Mouse (Mus musculus) liver, embryonic 15.5 days (tissue): ENCODE data around the gene Letmd1. TPM values are rescaled to one million over a fixed set of nuclear protein-coding genes. Genes with fewer than 3 reads are reported as not detected.
A peak's percentile ranks its signal among the peaks of the same experiment; 100 is the strongest.
"Not testable (repeated sequence)": the region's sequence is repeated elsewhere in the genome, so short reads cannot be mapped to it uniquely, and the experiment has no call there.

Experiments
- ATAC-seq: fragments of 200-750 bp; cut with Nextera tagmentation; 2 replicates; pipeline ENCODE4 v1.8.0; 2017; ENCODE audit warnings: moderate number of reproducible peaks, mild to moderate bottlenecking, moderate library complexity; ENCODE audit not compliant: insufficient read depth
- H3K27ac ChIP-seq: fragments of 300-500 bp; sonication (generic); replicated peaks from 2 replicates; pipeline ENCODE4 v1.5.1; 2015; ENCODE audit warnings: mild to moderate bottlenecking, inconsistent platforms
- H3K27me3 ChIP-seq: fragments of 300-500 bp; sonication (generic); 2 replicates; pipeline ENCODE4 v1.6.1; 2015; ENCODE audit warnings: mild to moderate bottlenecking, inconsistent platforms
- H3K36me3 ChIP-seq: fragments of 300-500 bp; sonication (generic); replicated peaks from 2 replicates; pipeline ENCODE4 v1.6.1; 2015; ENCODE audit warnings: moderate library complexity, mild to moderate bottlenecking, inconsistent platforms
- H3K4me1 ChIP-seq: fragments of 300-500 bp; sonication (generic); replicated peaks from 2 replicates; pipeline ENCODE4 v1.6.1; 2015; ENCODE audit warnings: inconsistent platforms
- H3K4me2 ChIP-seq: fragments of 300-500 bp; sonication (generic); 2 replicates; pipeline ENCODE4 v1.6.1; 2015; ENCODE audit warnings: moderate library complexity, mild to moderate bottlenecking, inconsistent platforms
- H3K4me3 ChIP-seq: fragments of 300-500 bp; sonication (generic); replicated peaks from 2 replicates; pipeline ENCODE4 v1.5.1; 2015; ENCODE audit warnings: mild to moderate bottlenecking, inconsistent platforms
- H3K9ac ChIP-seq: fragments of 300-500 bp; sonication (generic); 2 replicates; pipeline ENCODE4 v1.6.1; 2015; ENCODE audit warnings: moderate library complexity, mild to moderate bottlenecking, inconsistent platforms
- H3K9me3 ChIP-seq: fragments of 300-500 bp; sonication (generic); replicated peaks from 2 replicates; pipeline ENCODE4 v1.6.1; 2016; ENCODE audit warnings: inconsistent platforms
- WGBS: fragments of 180-500 bp; shearing (Covaris S2); methylation state at CpG from one replicate; pipeline ENCODE4 v1.1.7; 2015; ENCODE audit warnings: mixed read lengths; ENCODE audit not compliant: insufficient replicate concordance; 5-methylcytosine and 5-hydroxymethylcytosine counted together
- polyA plus RNA-seq: library from polyadenylated mRNA; unstranded; fragments of >200 nt; fragmentation: Nextera tagmentation; extraction: Ambion mirVana; gene quantifications from 2 replicates; pipeline ENCODE4 v1.2.1, GENCODE M21; 2015

The Letmd1 gene
- polyA plus RNA-seq, 1 experiment from 2014 or later, result 11.9 TPM

DNA sequence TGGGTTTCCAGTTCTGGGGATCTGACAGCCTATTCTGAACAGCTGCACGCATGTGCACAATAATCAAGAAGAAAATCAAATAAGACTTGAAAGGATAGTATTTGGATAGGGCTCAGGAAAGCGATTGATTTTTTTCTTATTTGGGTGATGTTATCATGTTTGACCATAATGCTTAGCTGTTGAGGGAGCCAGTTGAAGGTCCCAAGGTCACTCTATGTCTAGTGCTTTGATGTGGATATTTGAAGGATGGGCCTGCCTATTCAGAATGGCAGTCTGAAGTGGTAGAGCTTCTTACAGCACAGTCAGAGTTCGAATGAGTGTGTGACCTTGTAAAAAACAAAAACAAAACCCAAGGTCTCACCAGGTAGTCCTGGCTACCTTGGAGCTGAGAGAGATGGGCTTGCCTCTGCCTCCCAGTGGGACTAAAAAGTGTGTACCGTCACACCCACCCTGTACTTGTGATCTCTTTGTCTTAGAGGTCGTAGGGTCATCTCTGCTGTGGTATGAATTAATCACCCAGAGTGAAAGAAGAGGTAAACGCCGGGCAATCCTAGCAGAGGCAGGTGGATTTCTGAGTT lies 5.2 kb downstream of the Letmd1 start:
- H3K4me1 ChIP-seq, result peaks cover 27% of the 10 kb centered on the region
- H3K4me3 ChIP-seq, result no peak overlapping the region
- H3K9me3 ChIP-seq, result no peaks in the 10 kb centered on the region
- ATAC-seq, result no peak
- H3K9ac ChIP-seq, result no peak overlapping the region
- no peak overlapping the region for H3K27ac ChIP-seq
- WGBS, result 72% methylated on average over 7 of the region's 7 CpGs
- H3K36me3 ChIP-seq, result peaks cover 52% of the 10 kb centered on the region
- no peak overlapping the region for H3K4me2 ChIP-seq
- no peaks in the 10 kb centered on the region for H3K27me3 ChIP-seq

DNA sequence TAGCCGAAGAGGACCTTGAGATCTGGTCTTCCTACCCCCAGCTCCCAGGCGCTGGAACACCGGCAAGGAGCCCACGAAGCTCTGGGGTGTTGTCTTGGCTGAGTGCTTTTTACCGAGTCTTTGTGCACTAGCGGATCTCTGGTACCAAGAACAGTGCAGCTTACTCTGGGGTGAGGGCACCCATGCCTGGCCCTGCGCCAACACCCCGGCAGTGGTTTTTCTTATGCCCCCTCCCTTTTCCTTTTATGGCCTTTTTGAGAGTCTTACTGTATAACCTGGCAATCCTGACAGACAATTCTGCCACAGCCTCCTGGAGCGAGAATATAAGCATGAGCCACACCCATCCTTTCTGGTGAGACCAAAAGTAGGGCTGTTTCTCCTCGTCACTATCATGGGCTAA lies 9.5 kb downstream of the Letmd1 start:
- Histone ChIP-seq H3K9ac (no peak overlapping the region), H3K27me3 (no peaks in the 10 kb centered on the region), H3K9me3 (no peaks in the 10 kb centered on the region), H3K4me2 (no peak overlapping the region), H3K36me3 (peaks cover 55% of the 10 kb centered on the region), H3K4me1 (0 out of 2 replicates have a peak, but pooled peaks cover 13% of the 10 kb centered on the region), H3K4me3 (no peak overlapping the region), H3K27ac (no peak overlapping the region)
- 78% methylated on average over 10 of the region's 10 CpGs for WGBS
- no peak for ATAC-seq

DNA sequence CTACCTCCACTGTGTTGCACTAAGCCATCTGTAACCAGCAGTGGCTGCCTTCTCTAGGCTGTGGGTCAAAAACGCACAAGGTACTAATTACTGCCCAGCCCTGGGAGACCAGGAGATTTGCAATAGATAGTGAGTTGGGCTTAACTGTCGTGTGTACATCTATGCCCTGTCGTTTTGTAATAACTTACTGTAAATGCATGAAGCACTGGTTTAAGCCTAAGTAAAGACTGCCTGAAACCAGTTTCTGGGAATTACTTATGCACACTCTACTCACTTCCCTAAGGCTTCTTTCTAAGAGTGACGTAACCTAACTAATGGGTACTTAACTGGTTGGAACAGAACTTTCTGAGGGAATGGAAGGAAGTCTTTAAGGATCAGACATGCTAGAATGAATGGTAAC lies 10.1 kb downstream of the Letmd1 start:
- Histone ChIP-seq H3K4me3 (no peak overlapping the region), H3K4me2 (no peak overlapping the region), H3K27me3 (no peaks in the 10 kb centered on the region), H3K36me3 (peaks cover 55% of the 10 kb centered on the region), H3K4me1 (0 out of 2 replicates have a peak, but pooled peaks cover 13% of the 10 kb centered on the region), H3K9ac (no peak overlapping the region), H3K9me3 (no peaks in the 10 kb centered on the region), H3K27ac (no peak overlapping the region)
- 67% methylated on average over 4 of the region's 4 CpGs for WGBS
- ATAC-seq, result no peak

DNA sequence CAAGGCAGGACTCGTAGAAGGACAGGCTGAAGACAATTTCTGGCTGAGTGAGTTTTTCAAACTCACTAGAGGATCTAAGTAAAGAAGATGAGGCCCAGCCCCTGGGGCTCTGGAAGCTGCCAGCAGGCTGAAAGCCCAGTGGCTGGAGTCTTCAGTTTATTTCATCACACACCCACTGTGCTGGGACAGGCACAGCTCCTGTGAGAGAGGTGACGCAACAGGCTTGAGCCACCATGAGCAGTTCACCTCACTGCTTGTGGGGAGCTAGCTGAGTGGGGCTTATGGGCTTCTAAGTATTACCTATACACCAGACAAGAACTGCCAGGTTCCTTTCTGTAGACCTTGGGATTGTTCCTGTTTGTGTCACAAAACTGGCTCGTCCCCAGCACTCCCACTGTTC lies 16.8 kb downstream of the Letmd1 start:
- no peaks in the 10 kb centered on the region for H3K9me3 ChIP-seq
- ATAC-seq, result 0 out of 2 replicates have a peak, but pooled peaks have one; percentile 38
- H3K27me3 ChIP-seq, result no peaks in the 10 kb centered on the region
- no peak overlapping the region for H3K4me3 ChIP-seq
- H3K4me1 ChIP-seq, result peaks cover 8% of the 10 kb centered on the region; the same call in 1 of the 2 replicates
- H3K36me3 ChIP-seq, result peaks cover 9% of the 10 kb centered on the region; the same call in 1 of the 2 replicates
- H3K9ac ChIP-seq, result no peak overlapping the region
- WGBS, result 65% methylated on average over 3 of the region's 3 CpGs
- no peak overlapping the region for H3K27ac ChIP-seq
- no peak overlapping the region for H3K4me2 ChIP-seq

DNA sequence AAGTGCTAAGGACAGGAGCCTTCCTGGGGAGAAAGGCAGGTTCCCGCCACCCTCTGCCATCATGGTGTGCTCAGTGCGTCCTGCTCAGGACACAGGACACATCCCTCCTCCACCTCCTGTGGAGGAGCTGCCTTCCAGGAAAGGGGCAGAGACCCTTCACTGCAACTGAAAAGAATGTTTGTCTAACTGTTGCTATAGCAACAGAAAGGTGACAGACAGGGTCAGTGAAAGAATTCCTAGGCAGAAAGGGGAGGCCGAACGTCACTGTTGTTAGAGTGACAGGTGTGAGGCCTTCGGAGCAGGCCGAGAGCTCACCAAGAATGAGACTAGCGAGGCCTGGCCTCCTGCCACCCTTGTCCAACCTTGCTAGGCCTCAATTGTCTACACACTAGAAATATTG lies 17.6 kb downstream of the Letmd1 start:
- Histone ChIP-seq H3K4me2 (no peak overlapping the region), H3K27me3 (no peaks in the 10 kb centered on the region), H3K9me3 (no peaks in the 10 kb centered on the region), H3K36me3 (0 out of 2 replicates have a peak, but pooled peaks cover 4% of the 10 kb centered on the region), H3K9ac (no peak overlapping the region), H3K4me3 (no peak overlapping the region), H3K4me1 (peaks cover 8% of the 10 kb centered on the region; the same call in 1 of the 2 replicates), H3K27ac (no peak overlapping the region)
- ATAC-seq, result no peak
- WGBS, result 65% methylated on average over 7 of the region's 7 CpGs

DNA sequence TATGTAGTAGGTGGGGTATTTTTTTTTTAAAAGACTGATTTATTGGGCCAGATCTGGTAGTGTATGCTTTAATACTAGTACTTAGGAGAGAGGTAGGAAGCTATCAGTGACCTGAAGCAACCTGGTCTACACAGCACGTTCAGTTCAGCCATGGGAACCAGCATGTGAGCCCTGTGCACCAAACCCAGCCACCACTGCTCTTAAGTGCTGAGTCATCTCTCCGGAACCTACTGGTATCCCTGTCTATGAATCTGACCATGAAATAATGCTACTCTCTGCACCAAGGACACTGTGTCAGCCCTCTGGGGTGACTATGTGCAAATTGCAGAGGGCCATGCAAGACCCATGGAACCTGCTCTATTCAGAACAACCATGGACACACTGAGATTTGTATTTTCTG lies 18.2 kb downstream of the Letmd1 start:
- no peak for ATAC-seq
- H3K27me3 ChIP-seq, result 0 out of 2 replicates have a peak, but pooled peaks cover 2% of the 10 kb centered on the region
- no peaks in the 10 kb centered on the region for H3K9me3 ChIP-seq
- H3K36me3 ChIP-seq, result 0 out of 2 replicates have a peak, but pooled peaks cover 2% of the 10 kb centered on the region
- H3K9ac ChIP-seq, result no peak overlapping the region
- WGBS, result 62% methylated on average over 2 of the region's 2 CpGs
- H3K4me2 ChIP-seq, result no peak overlapping the region
- peaks cover 8% of the 10 kb centered on the region; the same call in 1 of the 2 replicates for H3K4me1 ChIP-seq
- H3K4me3 ChIP-seq, result no peak overlapping the region
- no peak overlapping the region for H3K27ac ChIP-seq

DNA sequence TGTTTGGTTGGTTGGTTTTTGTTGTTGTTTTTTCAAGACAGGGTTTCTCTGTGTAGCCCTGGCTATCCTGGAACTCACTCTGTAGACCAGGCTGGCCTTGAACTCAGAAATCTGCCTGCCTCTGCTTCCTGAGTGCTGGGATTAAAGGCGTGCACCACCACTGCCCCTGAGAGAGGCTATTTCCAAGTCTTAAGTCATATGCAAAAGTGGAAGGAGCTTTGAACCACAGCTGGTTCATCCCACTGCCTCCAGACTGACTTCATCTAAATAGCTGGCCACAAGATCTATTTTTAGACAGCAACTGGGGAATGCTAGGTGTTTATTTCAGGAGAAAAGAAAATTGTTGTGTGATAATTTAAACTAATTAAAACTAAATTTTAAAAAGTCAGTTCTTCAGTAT lies 19.5 kb downstream of the Letmd1 start:
- not testable (repeated sequence) for H3K4me3 ChIP-seq, H3K9me3 ChIP-seq, H3K36me3 ChIP-seq, H3K4me2 ChIP-seq, H3K27ac ChIP-seq, H3K4me1 ChIP-seq, H3K9ac ChIP-seq, ATAC-seq
- H3K27me3 ChIP-seq, result peaks cover 12% of the 10 kb centered on the region
- WGBS, result 74% methylated on average over 1 of the region's 1 CpGs

DNA sequence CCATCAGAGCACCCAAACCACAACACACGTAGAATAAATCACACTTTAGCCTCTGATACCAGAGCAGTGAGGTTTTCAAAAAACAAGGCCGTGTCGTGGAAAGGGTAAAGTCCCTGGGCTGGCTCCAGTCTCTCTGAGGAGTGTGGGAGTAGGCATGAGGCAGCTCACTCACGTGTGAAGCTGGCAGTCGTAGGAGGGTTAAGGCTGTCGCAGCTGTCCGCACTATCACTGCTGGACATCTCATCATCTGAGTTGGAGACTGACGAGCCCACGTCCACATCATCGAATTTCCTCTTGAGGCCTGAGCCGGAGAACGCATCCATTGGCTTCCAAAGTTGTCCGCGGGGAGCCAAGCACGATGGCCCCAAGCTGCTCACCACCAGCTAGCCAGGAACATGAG lies 20.4 kb downstream of the Letmd1 start:
- Histone ChIP-seq H3K4me1 (peaks cover 10% of the 10 kb centered on the region), H3K36me3 (no peaks in the 10 kb centered on the region), H3K27me3 (peaks cover 21% of the 10 kb centered on the region), H3K27ac (no peak overlapping the region), H3K9me3 (no peaks in the 10 kb centered on the region), H3K4me2 (no peak overlapping the region), H3K9ac (no peak overlapping the region), H3K4me3 (no peak overlapping the region)
- 73% methylated on average over 15 of the region's 15 CpGs for WGBS
- ATAC-seq, result no peak

DNA sequence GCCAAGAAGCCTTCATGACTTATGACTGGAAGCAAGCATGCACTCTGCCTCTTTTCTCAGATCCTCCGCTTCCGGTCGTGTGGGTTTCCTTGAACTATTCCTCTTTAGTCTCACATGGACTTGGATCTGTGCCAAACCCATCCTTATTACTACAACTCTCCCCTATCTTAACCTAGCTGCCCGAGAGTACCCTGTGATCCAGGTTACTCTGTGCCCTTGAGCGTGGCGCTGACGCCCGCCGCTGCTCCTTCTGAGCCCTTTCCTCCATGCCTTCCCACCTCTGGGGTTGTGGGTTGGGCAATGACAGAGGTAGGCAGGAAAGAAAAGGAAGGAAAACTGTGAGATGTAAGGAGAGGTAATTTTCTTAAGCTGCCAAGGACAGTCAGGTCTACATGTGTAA lies 23.1 kb downstream of the Letmd1 start:
- WGBS, result 80% methylated on average over 9 of the region's 9 CpGs
- Histone ChIP-seq H3K9ac (no peak overlapping the region), H3K27ac (no peak overlapping the region), H3K36me3 (no peaks in the 10 kb centered on the region), H3K4me2 (no peak overlapping the region), H3K4me3 (no peak overlapping the region), H3K4me1 (peaks cover 14% of the 10 kb centered on the region), H3K27me3 (peaks cover 31% of the 10 kb centered on the region), H3K9me3 (no peaks in the 10 kb centered on the region)
- ATAC-seq, result no peak

DNA sequence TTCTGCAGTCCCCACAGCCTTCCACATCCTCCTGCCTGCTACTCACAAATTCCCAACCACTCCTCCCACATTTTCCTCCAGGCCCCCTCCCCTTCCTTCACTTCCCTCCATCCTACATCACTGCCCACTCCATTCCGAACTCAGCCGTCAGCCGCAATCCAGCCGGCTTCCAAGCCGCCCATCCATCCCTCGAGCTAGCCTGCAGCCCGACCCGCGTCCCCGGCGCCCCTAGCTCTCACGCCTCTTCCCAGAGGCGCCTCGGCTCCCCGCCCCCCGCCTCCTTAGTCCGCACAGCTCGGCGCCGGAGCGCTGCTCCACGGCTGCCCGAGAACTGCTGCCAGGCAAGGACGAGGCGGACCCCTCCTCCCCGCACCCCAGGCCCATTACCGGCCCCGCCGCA lies 25.8 kb downstream of the Letmd1 start:
- Histone ChIP-seq H3K4me2 (peak overlapping the region; percentile 100), H3K27me3 (peaks cover 31% of the 10 kb centered on the region), H3K36me3 (no peaks in the 10 kb centered on the region), H3K27ac (peak overlapping the region; percentile 38; the same call in 1 of the 2 replicates), H3K9me3 (no peaks in the 10 kb centered on the region), H3K4me1 (peaks cover 14% of the 10 kb centered on the region), H3K9ac (peak overlapping the region; percentile 72), H3K4me3 (peak overlapping the region; percentile 72)
- peak; percentile 56 for ATAC-seq
- WGBS, result under 1% methylated on average over 29 of the region's 29 CpGs

DNA sequence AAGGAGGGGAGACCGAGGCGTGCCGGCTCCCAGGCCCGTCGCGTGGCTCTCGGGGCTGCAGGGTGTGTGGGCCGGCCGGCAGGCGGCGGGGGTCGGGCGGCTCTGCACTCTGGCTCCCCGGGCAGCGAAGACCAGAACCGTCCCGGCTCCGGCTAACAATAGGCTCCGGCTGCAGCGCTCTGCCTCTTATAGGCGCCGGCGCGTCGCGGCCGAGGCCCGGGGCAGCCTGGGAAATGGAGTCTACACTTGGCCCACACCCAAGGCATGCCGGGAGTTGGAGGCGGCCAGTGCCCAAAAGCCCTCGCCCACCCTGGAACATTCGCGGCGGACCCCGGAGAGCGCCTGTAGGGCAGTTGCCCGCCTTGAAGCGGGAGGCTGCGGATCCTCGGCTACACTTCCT lies 26.3 kb downstream of the Letmd1 start, which contains the start of gene Csrnp2:
Gene Csrnp2 (minus strand): TSS at position 387 of the 400 bp plus-strand sequence.
- Histone ChIP-seq H3K4me2 (peak within 1 kb of the TSS; percentile 100), H3K4me3 (peak within 1 kb of the TSS; percentile 72), H3K27ac (peak within 1 kb of the TSS; percentile 38; the same call in 1 of the 2 replicates), H3K27me3 (peaks cover 31% of the 10 kb centered on the region), H3K36me3 (no peaks in the 10 kb centered on the region), H3K4me1 (peaks cover 14% of the 10 kb centered on the region), H3K9me3 (no peaks in the 10 kb centered on the region), H3K9ac (peak within 1 kb of the TSS; percentile 72)
- ATAC-seq, result peak; percentile 90
- under 1% methylated on average over 37 of the region's 40 CpGs for WGBS

DNA sequence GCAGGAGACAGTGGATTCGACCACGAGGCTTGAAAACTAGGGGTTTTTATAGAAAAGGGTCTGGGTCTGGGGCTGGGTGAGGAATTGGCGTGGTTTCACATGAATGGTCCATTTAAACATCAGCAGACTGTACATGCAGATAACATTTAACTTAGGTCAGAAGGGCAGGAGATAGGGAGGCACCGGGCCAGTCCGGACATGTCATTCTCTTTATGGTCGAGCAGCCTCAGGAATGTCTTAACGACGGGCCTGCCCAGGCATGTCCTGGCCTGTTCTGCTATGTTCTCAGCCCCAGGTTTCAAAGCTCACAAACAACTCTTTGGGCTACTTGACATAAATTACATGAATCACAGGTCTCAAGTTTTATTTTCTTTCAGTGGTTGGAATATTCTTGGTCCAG lies 30.7 kb downstream of the Letmd1 start:
- not testable (repeated sequence) for H3K27me3 ChIP-seq, H3K9ac ChIP-seq, H3K4me3 ChIP-seq, H3K36me3 ChIP-seq, H3K9me3 ChIP-seq, H3K4me2 ChIP-seq, ATAC-seq, H3K27ac ChIP-seq
- peaks cover 11% of the 10 kb centered on the region for H3K4me1 ChIP-seq
- 78% methylated on average over 8 of the region's 8 CpGs for WGBS
